Mouse (Mus musculus): ENCODE data around the gene Slc25a17. TPM values are rescaled to one million over a fixed set of nuclear protein-coding genes. Genes with fewer than 3 reads are reported as not detected.

The Slc25a17 gene
- polyA plus RNA-seq, 1 experiment = 11.9 TPM

GRCm38 (mm10) chr15:81394211-81394915 lies 33.8 kb upstream of the Slc25a17 start:
- no peaks in the 10 kb centered on the region; the same call in none of the 2 replicates for H3K36me3 ChIP-seq (ENCODE audit: control insufficient read depth, insufficient read depth, low read length)

GRCm38 (mm10) chr15:81392997-81393396 lies 32.4 kb upstream of the Slc25a17 start:
- TF ChIP-seq CTCF (IDR thresholded peaks at IDR 0.05; ENCODE audit: control insufficient read depth, insufficient read depth, insufficient replicate concordance, low read depth, low read length) = no peak
- TF ChIP-seq POLR2A (IDR thresholded peaks at IDR 0.05; ENCODE audit: control insufficient read depth, low read depth, low read length) = no peak
- no peak overlapping the region for H3K4me3 ChIP-seq (ENCODE audit: control insufficient read depth, low read depth, low read length)
- no peaks in the 10 kb centered on the region for H3K27me3 ChIP-seq (ENCODE audit: control insufficient read depth, insufficient read depth, low read length)
- H3K36me3 ChIP-seq (ENCODE audit: control insufficient read depth, insufficient read depth, low read length) = no peaks in the 10 kb centered on the region; the same call in none of the 2 replicates
- H3K27ac ChIP-seq (ENCODE audit: control insufficient read depth, insufficient read depth, low read depth, low read length) = no peak overlapping the region
- no peaks in the 10 kb centered on the region; the same call in 1 of the 2 replicates for H3K4me1 ChIP-seq (ENCODE audit: control insufficient read depth, insufficient read depth, low read length)

More at GRCm38 (mm10) chr15:81394211-81394915, 33.8 kb upstream of the Slc25a17 start:
- Histone ChIP-seq H3K4me3 (ENCODE audit: control insufficient read depth, low read depth, low read length) (no peak overlapping the region), H3K27ac (ENCODE audit: control insufficient read depth, insufficient read depth, low read depth, low read length) (no peak overlapping the region), H3K4me1 (ENCODE audit: control insufficient read depth, insufficient read depth, low read length) (no peaks in the 10 kb centered on the region; the same call in 1 of the 2 replicates), H3K27me3 (ENCODE audit: control insufficient read depth, insufficient read depth, low read length) (no peaks in the 10 kb centered on the region)
- TF ChIP-seq POLR2A (IDR thresholded peaks at IDR 0.05; ENCODE audit: control insufficient read depth, low read depth, low read length) (no peak), CTCF (IDR thresholded peaks at IDR 0.05; ENCODE audit: control insufficient read depth, insufficient read depth, insufficient replicate concordance, low read depth, low read length) (no peak)

GRCm38 (mm10) chr15:81386327-81386726 lies 25.7 kb upstream of the Slc25a17 start:
- Histone ChIP-seq H3K36me3 (ENCODE audit: control insufficient read depth, insufficient read depth, low read length) (no peaks in the 10 kb centered on the region; the same call in none of the 2 replicates), H3K27ac (ENCODE audit: control insufficient read depth, insufficient read depth, low read depth, low read length) (no peak overlapping the region), H3K4me3 (ENCODE audit: control insufficient read depth, low read depth, low read length) (no peak overlapping the region), H3K27me3 (ENCODE audit: control insufficient read depth, insufficient read depth, low read length) (no peaks in the 10 kb centered on the region), H3K4me1 (ENCODE audit: control insufficient read depth, insufficient read depth, low read length) (no peaks in the 10 kb centered on the region)
- no peak for TF ChIP-seq POLR2A (IDR thresholded peaks at IDR 0.05; ENCODE audit: control insufficient read depth, low read depth, low read length)
- TF ChIP-seq CTCF (IDR thresholded peaks at IDR 0.05; ENCODE audit: control insufficient read depth, insufficient read depth, insufficient replicate concordance, low read depth, low read length) = no peak

- Histone ChIP-seq H3K4me3 (ENCODE audit: control insufficient read depth, low read depth, low read length) (no peak overlapping the region), H3K27me3 (ENCODE audit: control insufficient read depth, insufficient read depth, low read length) (no peaks in the 10 kb centered on the region), H3K27ac (ENCODE audit: control insufficient read depth, insufficient read depth, low read depth, low read length) (no peak overlapping the region), H3K36me3 (ENCODE audit: control insufficient read depth, insufficient read depth, low read length) (peaks cover 3% of the 10 kb centered on the region), H3K4me1 (ENCODE audit: control insufficient read depth, insufficient read depth, low read length) (no peaks in the 10 kb centered on the region)
- TF ChIP-seq CTCF (IDR thresholded peaks at IDR 0.05; ENCODE audit: control insufficient read depth, insufficient read depth, insufficient replicate concordance, low read depth, low read length) (no peak), POLR2A (IDR thresholded peaks at IDR 0.05; ENCODE audit: control insufficient read depth, low read depth, low read length) (no peak)
Measured at GRCm38 (mm10) chr15:81378845-81379244, 18.2 kb upstream of the Slc25a17 start.

GRCm38 (mm10) chr15:81374621-81375020 lies 14.0 kb upstream of the Slc25a17 start:
- Histone ChIP-seq H3K27me3 (ENCODE audit: control insufficient read depth, insufficient read depth, low read length) (no peaks in the 10 kb centered on the region), H3K4me1 (ENCODE audit: control insufficient read depth, insufficient read depth, low read length) (no peaks in the 10 kb centered on the region), H3K36me3 (ENCODE audit: control insufficient read depth, insufficient read depth, low read length) (peaks cover 3% of the 10 kb centered on the region), H3K4me3 (ENCODE audit: control insufficient read depth, low read depth, low read length) (no peak overlapping the region), H3K27ac (ENCODE audit: control insufficient read depth, insufficient read depth, low read depth, low read length) (no peak overlapping the region)
- no peak for TF ChIP-seq CTCF (IDR thresholded peaks at IDR 0.05; ENCODE audit: control insufficient read depth, insufficient read depth, insufficient replicate concordance, low read depth, low read length)
- no peak for TF ChIP-seq POLR2A (IDR thresholded peaks at IDR 0.05; ENCODE audit: control insufficient read depth, low read depth, low read length)

GRCm38 (mm10) chr15:81370356-81370755 lies 9.7 kb upstream of the Slc25a17 start:
- Histone ChIP-seq H3K27me3 (ENCODE audit: control insufficient read depth, insufficient read depth, low read length) (no peaks in the 10 kb centered on the region), H3K4me3 (ENCODE audit: control insufficient read depth, low read depth, low read length) (no peak overlapping the region), H3K4me1 (ENCODE audit: control insufficient read depth, insufficient read depth, low read length) (no peaks in the 10 kb centered on the region), H3K36me3 (ENCODE audit: control insufficient read depth, insufficient read depth, low read length) (peaks cover 1% of the 10 kb centered on the region), H3K27ac (ENCODE audit: control insufficient read depth, insufficient read depth, low read depth, low read length) (no peak overlapping the region)
- no peak for TF ChIP-seq CTCF (IDR thresholded peaks at IDR 0.05; ENCODE audit: control insufficient read depth, insufficient read depth, insufficient replicate concordance, low read depth, low read length)
- TF ChIP-seq POLR2A (IDR thresholded peaks at IDR 0.05; ENCODE audit: control insufficient read depth, low read depth, low read length) = no peak

- H3K36me3 ChIP-seq (ENCODE audit: control insufficient read depth, insufficient read depth, low read length) = peaks cover 3% of the 10 kb centered on the region
- no peaks in the 10 kb centered on the region for H3K4me1 ChIP-seq (ENCODE audit: control insufficient read depth, insufficient read depth, low read length)
- no peaks in the 10 kb centered on the region for H3K27me3 ChIP-seq (ENCODE audit: control insufficient read depth, insufficient read depth, low read length)
- no peak overlapping the region for H3K4me3 ChIP-seq (ENCODE audit: control insufficient read depth, low read depth, low read length)
- TF ChIP-seq POLR2A (IDR thresholded peaks at IDR 0.05; ENCODE audit: control insufficient read depth, low read depth, low read length) = no peak
- TF ChIP-seq CTCF (IDR thresholded peaks at IDR 0.05; ENCODE audit: control insufficient read depth, insufficient read depth, insufficient replicate concordance, low read depth, low read length) = no peak
- no peak overlapping the region for H3K27ac ChIP-seq (ENCODE audit: control insufficient read depth, insufficient read depth, low read depth, low read length)
Measured at GRCm38 (mm10) chr15:81368601-81369000, 8.0 kb upstream of the Slc25a17 start.
